Mouse (Mus musculus): Measurements from ENCODE around the gene Rnf7. TPM values are rescaled to one million over a fixed set of nuclear protein-coding genes. Genes with fewer than 3 reads are reported as not detected.

Rnf7 gene
- polyA plus RNA-seq, 1 experiment from 2014 or later: 241 TPM

DNA sequence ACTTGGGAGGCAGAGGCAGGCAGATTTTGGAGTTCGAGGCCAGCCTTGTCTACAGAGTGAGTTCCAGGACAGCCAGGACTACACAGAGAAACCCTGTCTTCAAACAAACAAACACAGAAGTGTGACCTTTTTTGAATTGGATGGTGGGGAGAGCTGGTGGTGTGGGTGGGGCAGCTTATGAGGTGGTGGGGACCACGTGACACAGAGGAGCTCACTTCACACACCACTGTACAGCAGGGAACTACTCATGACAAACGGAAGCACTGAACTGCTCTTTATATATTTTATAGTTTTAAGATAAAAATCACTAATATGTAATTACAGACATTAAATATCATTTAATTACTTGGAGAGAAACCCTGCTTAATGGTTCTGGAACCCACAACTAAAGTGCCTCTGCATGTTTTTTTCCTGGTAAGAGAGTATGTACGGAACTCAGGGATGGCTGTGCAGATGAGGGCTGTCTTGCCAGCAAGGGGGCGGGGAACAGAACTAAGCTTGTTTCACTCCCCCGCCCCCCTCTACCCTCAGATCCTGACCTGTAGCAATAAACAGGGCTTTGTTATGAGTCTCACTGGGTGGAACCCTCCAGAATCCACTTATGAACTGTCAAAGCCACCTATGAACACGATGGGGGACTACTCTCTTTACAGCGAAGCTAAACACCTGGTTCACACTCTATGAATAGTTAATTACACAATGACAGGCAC, 8.8 kb downstream of the Rnf7 start:
- Histone ChIP-seq H3K36me3 (peaks cover 52% of the 10 kb centered on the region), H3K4me1 (replicated peaks) (peaks cover 16% of the 10 kb centered on the region), H3K27ac (no peak overlapping the region), H3K9ac (replicated peaks) (no peak overlapping the region), H3K27me3 (no peaks in the 10 kb centered on the region), H3K4me3 (replicated peaks) (no peak overlapping the region), H3K4me2 (no peak overlapping the region), H3K9me3 (no peaks in the 10 kb centered on the region)
- 52% methylated on average over 8 of the region's 8 CpGs for WGBS
- no peak; the same call in 1 of the 2 replicates for ATAC-seq (ENCODE audit: insufficient number of reproducible peaks, insufficient read depth, low FRiP score, low TSS enrichment, low read depth)

DNA sequence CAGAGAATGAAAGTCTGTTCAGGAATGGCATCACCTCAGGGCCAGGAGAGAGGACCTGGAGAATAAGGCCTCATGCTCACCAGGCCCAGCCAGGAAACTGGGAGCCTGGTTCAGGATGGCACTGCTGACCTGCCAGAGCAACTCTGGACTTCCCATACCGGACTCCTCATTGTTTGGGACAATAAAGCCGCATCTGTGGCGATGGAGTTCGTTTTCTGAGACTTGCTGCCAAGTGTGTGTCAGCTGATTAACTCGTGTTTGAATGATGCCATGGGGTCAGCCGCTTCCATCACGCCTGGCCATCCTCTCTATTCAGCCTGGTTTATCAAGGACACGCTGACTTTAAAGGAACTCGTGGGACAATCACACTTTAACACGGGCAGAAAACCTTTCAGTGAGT, 14.8 kb downstream of the Rnf7 start:
- WGBS: 85% methylated on average over 10 of the region's 10 CpGs

DNA sequence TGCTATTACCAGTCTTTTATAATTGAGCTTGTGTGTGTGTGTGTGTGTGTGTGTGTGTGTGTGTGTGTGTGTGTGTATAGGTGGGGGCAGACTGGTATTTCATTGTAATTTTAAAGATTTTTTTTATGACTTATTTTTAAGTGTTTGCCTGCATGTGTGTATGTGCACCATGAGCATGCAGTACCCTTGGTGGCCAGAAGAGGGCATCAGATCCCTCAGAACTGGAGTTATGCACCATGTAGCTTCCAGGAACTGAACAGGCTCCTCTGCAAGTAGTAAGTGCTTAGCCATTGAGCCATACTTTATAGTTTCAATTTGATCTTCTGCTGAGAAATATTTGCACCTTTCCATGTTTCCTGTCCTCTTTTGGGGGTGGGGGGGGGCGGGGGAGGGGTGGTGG, 16.9 kb downstream of the Rnf7 start:
- Histone ChIP-seq H3K27me3 (no peaks in the 10 kb centered on the region), H3K9ac (replicated peaks) (no peak overlapping the region), H3K4me3 (replicated peaks) (no peak overlapping the region), H3K4me1 (replicated peaks) (no peaks in the 10 kb centered on the region), H3K27ac (no peak overlapping the region), H3K9me3 (peaks cover 15% of the 10 kb centered on the region), H3K4me2 (no peak overlapping the region), H3K36me3 (peaks cover 27% of the 10 kb centered on the region)
- no peak for ATAC-seq (ENCODE audit: insufficient number of reproducible peaks, insufficient read depth, low FRiP score, low TSS enrichment, low read depth)
- 64% methylated on average over 1 of the region's 1 CpGs for WGBS

More for the DNA sequence above, 14.8 kb downstream of the Rnf7 start:
- H3K4me3 ChIP-seq (replicated peaks): no peak overlapping the region
- H3K9me3 ChIP-seq: peaks cover 15% of the 10 kb centered on the region
- H3K27me3 ChIP-seq: no peaks in the 10 kb centered on the region
- H3K4me1 ChIP-seq (replicated peaks): no peaks in the 10 kb centered on the region
- H3K27ac ChIP-seq: no peak overlapping the region
- H3K9ac ChIP-seq (replicated peaks): no peak overlapping the region
- no peak overlapping the region for H3K4me2 ChIP-seq
- peaks cover 43% of the 10 kb centered on the region for H3K36me3 ChIP-seq
- no peak for ATAC-seq (ENCODE audit: insufficient number of reproducible peaks, insufficient read depth, low FRiP score, low TSS enrichment, low read depth)

DNA sequence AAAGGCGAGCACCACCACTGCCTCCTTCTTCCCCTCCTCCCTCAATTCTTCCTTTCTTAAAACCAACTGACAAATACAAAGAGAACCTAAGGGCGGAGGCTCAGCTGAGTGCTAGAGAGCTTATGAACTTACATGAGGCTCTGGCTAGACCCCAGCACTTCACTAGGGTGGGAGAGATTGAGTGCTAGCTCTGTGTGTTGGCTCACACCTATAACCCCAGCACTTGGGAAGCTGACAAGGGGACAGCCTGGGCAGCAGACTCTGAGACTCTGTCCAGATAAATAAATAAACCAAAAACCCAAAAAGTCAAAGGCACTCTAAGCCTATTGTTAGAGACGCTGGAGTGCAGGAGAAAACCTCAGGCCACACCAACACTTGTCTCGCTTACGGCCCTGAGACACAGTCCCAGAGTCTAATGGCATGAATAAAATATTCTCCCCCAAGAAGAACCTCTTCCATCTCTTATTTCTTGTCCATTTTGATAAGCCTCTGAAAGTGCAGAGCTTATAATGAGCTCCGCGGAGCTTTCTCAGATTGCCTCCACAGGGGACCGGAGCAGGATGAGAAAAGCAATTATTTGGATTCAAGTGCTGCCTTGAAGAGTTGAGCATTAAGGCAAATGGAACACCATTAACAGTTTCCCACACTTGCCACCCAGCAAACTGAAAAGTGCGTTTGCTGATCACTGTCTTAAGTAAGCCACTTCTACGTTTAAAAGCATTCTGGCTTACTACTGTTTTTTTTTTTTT, 18.2 kb downstream of the Rnf7 start:
- no peak for ATAC-seq (ENCODE audit: insufficient number of reproducible peaks, insufficient read depth, low FRiP score, low TSS enrichment, low read depth)
- Histone ChIP-seq H3K36me3 (peaks cover 24% of the 10 kb centered on the region), H3K27ac (no peak overlapping the region), H3K4me2 (no peak overlapping the region), H3K27me3 (no peaks in the 10 kb centered on the region), H3K9ac (replicated peaks) (no peak overlapping the region), H3K9me3 (peaks cover 15% of the 10 kb centered on the region), H3K4me1 (replicated peaks) (0 out of 2 replicates have a peak, but pooled peaks cover 3% of the 10 kb centered on the region), H3K4me3 (replicated peaks) (no peak overlapping the region)
- WGBS: 74% methylated on average over 10 of the region's 10 CpGs

DNA sequence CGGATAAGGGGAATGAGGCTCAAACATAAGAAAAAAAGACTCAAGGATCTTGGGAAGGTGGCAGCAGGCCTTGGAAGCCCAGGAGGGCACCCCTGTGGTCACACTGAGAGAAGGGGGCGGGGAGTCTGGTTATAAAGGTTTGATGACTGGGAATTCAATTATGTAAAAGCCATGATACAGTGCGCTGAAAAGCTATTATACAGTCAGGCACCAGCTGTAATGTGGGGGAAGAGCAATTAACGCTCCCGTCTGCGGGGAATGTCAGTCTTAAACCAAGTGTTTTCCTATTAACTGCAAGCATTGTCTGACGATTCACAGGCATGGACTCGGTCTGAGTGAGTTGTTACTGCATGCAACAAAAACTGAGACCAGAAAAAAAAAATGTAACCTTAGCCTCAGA, 22.9 kb downstream of the Rnf7 start:
- 0 out of 2 replicates have a peak, but pooled peaks cover 3% of the 10 kb centered on the region for H3K4me1 ChIP-seq (replicated peaks)
- H3K27ac ChIP-seq: no peak overlapping the region
- H3K9me3 ChIP-seq: no peaks in the 10 kb centered on the region
- no peak for ATAC-seq (ENCODE audit: insufficient number of reproducible peaks, insufficient read depth, low FRiP score, low TSS enrichment, low read depth)
- no peak overlapping the region for H3K4me2 ChIP-seq
- 55% methylated on average over 8 of the region's 8 CpGs for WGBS
- H3K27me3 ChIP-seq: no peaks in the 10 kb centered on the region
- no peak overlapping the region for H3K4me3 ChIP-seq (replicated peaks)
- H3K9ac ChIP-seq (replicated peaks): no peak overlapping the region
- H3K36me3 ChIP-seq: no peaks in the 10 kb centered on the region

DNA sequence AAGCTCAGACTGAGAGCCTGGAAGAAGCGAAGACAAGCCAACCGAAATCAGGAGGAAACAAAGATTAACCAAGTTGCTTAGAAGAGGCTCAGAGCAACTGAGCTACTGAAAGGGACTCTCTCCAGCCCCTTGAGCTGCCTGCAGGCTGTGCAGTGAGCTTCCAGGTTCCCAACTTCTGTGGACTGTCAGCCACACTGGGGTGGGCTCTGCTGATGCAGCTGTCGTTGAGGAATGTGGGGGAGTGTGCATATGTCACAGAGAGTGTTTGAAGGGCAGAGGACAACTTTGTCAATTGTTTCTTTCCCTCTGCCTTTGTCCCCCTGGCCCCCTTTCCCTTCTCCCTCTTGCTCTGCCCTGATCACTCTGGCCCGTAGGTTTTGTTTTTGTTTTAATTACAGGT, 25.5 kb downstream of the Rnf7 start:
- Histone ChIP-seq H3K4me2 (no peak overlapping the region), H3K27me3 (no peaks in the 10 kb centered on the region), H3K27ac (no peak overlapping the region), H3K9me3 (0 out of 2 replicates have a peak, but pooled peaks cover 3% of the 10 kb centered on the region), H3K9ac (replicated peaks) (no peak overlapping the region), H3K4me1 (replicated peaks) (0 out of 2 replicates have a peak, but pooled peaks cover 3% of the 10 kb centered on the region), H3K36me3 (no peaks in the 10 kb centered on the region), H3K4me3 (replicated peaks) (no peak overlapping the region)
- ATAC-seq (ENCODE audit: insufficient number of reproducible peaks, insufficient read depth, low FRiP score, low TSS enrichment, low read depth): no peak
- WGBS: 86% methylated on average over 4 of the region's 4 CpGs

DNA sequence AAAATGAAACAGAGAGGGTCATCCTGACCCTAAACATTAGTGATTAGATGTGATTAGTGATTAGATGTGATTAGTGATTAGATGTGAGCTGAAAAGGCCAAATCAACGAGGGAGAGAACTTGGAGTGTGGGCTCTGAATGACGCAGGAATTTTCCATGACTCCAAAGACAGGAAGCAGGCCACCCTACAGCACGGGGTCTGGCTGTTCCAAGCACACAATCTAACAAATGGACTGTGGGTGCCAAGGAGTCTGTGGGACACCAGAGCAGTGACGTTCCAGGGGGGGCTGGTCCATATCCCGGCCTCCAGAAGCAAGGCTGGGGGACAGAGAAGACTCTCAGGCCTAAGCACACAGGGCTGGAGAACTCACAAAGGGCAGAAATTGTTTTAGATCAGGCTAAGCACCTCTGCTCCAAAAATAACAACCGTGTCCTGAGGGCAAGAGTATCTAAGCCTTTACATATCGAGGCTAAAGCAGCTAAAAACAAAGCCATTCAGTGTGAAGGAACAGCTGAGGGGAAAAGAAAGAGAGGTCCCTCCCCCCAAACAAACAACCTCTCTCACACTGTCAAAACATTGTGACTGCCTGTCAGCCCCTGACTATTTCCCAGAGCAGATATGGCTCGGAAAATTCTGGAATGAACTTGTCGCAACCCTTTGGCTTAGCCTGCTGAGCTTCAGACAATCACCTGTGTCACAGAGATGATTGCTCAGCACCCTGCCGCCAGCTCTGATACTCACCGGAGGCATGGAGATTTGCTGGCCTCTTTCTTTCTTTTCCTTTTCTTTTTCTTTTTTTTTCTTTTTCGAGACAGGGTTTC, 27.4 kb downstream of the Rnf7 start:
- Histone ChIP-seq H3K9me3 (0 out of 2 replicates have a peak, but pooled peaks cover 3% of the 10 kb centered on the region), H3K4me3 (replicated peaks) (no peak overlapping the region), H3K27me3 (no peaks in the 10 kb centered on the region), H3K27ac (no peak overlapping the region), H3K4me2 (no peak overlapping the region), H3K9ac (replicated peaks) (no peak overlapping the region), H3K36me3 (no peaks in the 10 kb centered on the region), H3K4me1 (replicated peaks) (0 out of 2 replicates have a peak, but pooled peaks cover 3% of the 10 kb centered on the region)
- ATAC-seq (ENCODE audit: insufficient number of reproducible peaks, insufficient read depth, low FRiP score, low TSS enrichment, low read depth): no peak
- WGBS: 74% methylated on average over 12 of the region's 12 CpGs

DNA sequence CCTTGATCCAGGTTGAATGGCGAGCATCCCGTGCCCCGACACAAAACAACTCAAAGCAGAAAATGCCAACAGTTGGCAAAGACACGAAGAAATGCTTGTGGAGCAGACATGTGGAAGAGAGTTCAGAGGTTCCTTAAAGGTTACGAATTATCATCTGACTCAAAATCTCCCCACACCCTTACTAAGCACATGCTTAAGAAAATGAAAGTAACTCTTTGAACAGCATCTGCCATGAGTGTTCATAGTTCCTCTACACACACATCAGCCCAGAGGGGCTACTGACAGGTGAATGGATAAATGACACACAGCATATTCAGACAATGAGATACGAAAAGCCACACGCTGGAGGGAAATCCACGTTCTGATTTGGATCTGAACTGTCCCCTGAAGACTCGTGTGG, 29.0 kb downstream of the Rnf7 start:
- Histone ChIP-seq H3K27me3 (no peaks in the 10 kb centered on the region), H3K36me3 (no peaks in the 10 kb centered on the region), H3K4me2 (no peak overlapping the region), H3K27ac (no peak overlapping the region), H3K9me3 (0 out of 2 replicates have a peak, but pooled peaks cover 3% of the 10 kb centered on the region), H3K9ac (replicated peaks) (no peak overlapping the region), H3K4me1 (replicated peaks) (no peaks in the 10 kb centered on the region), H3K4me3 (replicated peaks) (no peak overlapping the region)
- WGBS: 86% methylated on average over 9 of the region's 9 CpGs
- no peak for ATAC-seq (ENCODE audit: insufficient number of reproducible peaks, insufficient read depth, low FRiP score, low TSS enrichment, low read depth)

DNA sequence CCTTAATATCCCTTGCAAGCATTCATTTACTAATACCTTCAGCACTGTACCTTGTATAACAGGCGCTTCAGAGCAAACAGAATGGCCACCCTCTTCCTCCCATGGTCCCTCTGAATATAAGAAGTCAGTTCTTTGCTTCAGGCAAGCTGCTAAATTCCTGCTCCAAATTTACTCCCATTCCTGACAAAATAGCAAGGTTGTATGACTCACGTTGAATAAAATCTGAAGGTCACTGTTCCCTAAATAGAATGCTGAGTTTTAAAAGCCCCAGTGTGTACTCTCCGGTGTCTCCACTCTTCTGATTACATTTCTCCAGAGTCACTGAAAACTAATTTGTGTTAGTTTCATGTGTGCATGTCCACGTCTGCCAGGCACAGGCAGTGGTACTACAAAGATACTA, 33.1 kb downstream of the Rnf7 start:
- Histone ChIP-seq H3K9ac (replicated peaks) (no peak overlapping the region), H3K27me3 (peaks cover 4% of the 10 kb centered on the region; the same call in 1 of the 2 replicates), H3K4me1 (replicated peaks) (no peaks in the 10 kb centered on the region), H3K27ac (no peak overlapping the region), H3K4me3 (replicated peaks) (no peak overlapping the region), H3K36me3 (no peaks in the 10 kb centered on the region), H3K9me3 (0 out of 2 replicates have a peak, but pooled peaks cover 3% of the 10 kb centered on the region), H3K4me2 (no peak overlapping the region)
- ATAC-seq (ENCODE audit: insufficient number of reproducible peaks, insufficient read depth, low FRiP score, low TSS enrichment, low read depth): no peak
- WGBS: 75% methylated on average over 4 of the region's 4 CpGs

DNA sequence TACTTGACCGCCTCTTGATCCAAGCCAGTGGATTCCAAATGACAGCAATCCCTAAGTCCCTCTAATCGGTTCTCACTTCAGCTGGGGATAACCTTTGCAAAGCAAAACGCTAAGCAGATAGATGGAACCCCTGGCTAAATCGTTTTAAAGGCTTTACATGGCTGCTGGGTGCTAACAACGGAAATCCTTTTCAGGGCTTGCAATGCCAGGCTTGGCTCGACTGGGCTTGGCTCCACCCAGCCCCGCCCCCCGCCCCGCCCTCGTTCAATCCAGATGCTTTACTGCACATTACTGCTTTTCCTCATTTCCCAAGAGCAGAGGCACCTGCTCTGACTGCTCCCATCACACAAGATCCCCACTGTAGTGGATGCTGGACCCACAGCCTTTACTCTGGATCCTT, 36.4 kb downstream of the Rnf7 start:
- H3K4me2 ChIP-seq: no peak overlapping the region
- no peak overlapping the region for H3K9ac ChIP-seq (replicated peaks)
- H3K27ac ChIP-seq: no peak overlapping the region
- peaks cover 18% of the 10 kb centered on the region for H3K4me1 ChIP-seq (replicated peaks)
- ATAC-seq (ENCODE audit: insufficient number of reproducible peaks, insufficient read depth, low FRiP score, low TSS enrichment, low read depth): no peak
- H3K36me3 ChIP-seq: no peaks in the 10 kb centered on the region
- 33% methylated on average over 10 of the region's 10 CpGs for WGBS
- H3K9me3 ChIP-seq: no peaks in the 10 kb centered on the region
- H3K4me3 ChIP-seq (replicated peaks): no peak overlapping the region
- peaks cover 12% of the 10 kb centered on the region for H3K27me3 ChIP-seq
